Mouse (Mus musculus) right cerebral cortex, postnatal 4 days (tissue): ENCODE data around the gene Atf6.

ENCODE experiments used
- DNase-seq: peaks from one replicate; pipeline ENCODE4 v3.0.0-alpha.2; 2022

Atf6 gene

DNA sequence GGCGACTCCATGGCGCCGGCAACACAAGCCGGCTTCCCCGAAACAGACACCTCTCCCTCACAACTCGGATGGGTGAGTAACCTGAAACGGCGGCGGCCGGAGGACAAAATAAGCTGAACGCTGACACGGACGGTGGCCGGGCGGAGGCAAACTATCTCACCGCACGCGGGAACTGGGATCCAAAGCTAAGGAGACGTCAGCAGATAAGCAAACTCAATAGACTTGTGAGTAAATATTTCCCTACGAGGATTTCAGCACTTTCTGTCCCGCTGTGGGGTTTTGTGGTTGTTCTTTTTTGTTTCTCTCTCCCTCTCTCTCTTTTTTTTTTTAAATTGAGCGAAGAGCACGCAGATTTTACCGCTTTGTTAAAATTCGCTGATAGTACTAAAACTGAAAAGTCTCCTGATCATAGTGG lies at the start of gene Atf6:
Gene Atf6 (minus strand): TSS at position 81 of the 415 bp plus-strand sequence.
- peak; percentile 92 for DNase-seq

DNA sequence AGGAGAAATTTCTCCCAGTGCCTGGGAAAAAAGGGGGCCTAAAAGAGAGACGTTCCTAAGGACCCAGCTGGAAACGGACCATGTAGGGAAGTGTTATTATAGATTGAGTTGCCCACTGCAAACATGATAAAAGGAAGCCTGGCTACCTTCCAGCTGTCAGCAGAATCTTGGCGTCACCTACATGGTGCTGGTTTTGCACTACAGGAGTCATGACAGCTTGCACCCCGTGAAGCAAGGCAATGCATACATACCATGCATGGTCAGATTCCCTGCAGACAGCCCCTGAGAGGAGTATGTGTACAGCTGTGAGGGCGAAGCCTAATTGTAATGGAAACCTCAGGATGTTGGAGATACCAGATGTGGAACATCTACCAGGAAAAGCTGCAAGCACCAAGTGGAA lies 48.1 kb upstream of the Atf6 start:
- DNase-seq = no peak

DNA sequence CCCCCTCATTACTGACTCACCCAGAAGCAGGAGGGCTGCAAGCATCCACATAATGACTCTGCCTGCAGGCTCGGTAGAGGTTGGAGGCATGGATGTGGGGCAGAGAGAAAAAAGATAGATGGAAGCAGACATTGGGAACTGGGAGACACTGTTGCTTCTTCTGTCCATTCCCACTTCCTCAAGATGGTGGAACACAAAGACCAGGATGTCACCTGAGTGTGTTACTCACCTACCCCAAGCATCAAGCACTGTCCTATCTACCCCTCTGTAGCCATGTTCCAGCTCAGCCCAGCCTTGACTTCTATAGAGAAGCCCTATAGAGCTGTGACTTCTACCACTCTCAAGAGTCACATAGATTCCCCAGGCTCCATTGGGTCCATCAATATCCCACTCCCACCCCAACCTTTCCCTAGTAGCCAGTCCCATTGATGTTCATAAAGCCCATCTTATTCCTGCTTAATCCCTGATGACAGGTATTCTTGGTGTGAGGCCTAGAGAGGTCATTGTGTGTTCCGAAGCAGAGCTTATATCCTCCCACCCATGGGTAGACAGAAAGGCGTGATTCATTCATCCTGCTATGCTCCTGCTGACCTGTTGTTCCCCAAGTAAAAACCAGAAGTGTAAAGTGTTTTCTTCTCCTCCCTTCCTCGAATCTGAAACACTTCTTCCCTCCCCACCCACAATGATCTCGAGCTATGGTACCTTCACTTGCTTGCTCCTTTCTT lies 45.5 kb upstream of the Atf6 start, which contains the start of gene Fcrlb:
Gene Fcrlb (minus strand): TSS at position 51 of the 725 bp plus-strand sequence.
- DNase-seq = no peak

DNA sequence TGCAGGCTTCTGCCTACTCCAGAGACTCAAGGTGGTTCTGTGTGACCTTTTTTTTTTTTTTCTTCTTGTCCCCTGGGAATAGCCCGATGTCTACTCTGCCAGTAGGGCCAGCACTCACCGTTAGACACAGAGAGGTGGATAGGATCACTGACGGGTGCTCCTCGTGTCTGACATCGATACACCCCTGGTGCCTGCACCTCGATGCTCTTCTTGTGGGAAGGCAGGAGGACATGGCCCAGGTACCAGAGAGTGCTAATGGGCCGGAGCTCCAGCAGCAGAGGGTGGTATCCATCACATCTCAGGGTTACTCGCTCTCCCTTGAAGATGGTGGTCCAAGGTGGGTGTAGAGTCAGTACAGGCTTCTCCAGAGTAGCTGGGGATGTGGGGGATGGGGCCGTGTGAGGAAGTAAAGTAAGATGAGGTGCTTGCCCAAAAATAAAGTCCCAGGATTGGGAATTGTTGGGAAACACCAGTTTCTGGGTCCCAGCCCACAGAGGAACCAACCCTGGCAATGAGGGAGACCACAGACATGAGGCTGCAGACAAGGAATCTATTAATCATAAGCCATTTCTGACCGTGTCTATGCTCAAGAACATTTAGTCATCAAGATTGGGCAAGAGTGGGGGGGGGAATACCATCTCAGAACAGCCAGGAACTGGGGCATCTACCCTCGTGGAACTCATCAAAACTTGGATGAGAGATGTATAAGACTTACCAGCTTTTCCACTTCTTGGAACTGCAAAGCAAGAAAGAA lies 44.5 kb upstream of the Atf6 start:
- DNase-seq = no peak

DNA sequence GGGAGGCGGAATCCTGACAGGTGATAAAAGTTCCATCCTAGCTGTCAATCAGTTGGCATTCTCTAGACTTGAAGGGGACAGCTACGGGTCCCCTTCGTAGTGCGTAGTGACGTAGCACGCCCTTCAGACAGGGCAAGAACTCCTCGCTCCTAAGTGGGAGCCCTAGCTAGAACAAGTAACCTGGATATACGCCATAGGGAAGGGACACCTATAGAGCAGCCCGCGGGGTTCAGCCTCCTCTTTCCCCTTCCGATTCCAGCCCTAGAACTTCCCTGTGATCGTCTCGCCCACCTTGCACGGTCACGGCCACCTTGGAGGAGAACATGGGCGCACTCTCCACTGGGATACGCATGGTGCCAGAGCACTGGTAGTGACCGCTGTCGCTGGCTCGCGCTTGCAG lies 40.8 kb upstream of the Atf6 start:
- DNase-seq = peak; percentile 7

DNA sequence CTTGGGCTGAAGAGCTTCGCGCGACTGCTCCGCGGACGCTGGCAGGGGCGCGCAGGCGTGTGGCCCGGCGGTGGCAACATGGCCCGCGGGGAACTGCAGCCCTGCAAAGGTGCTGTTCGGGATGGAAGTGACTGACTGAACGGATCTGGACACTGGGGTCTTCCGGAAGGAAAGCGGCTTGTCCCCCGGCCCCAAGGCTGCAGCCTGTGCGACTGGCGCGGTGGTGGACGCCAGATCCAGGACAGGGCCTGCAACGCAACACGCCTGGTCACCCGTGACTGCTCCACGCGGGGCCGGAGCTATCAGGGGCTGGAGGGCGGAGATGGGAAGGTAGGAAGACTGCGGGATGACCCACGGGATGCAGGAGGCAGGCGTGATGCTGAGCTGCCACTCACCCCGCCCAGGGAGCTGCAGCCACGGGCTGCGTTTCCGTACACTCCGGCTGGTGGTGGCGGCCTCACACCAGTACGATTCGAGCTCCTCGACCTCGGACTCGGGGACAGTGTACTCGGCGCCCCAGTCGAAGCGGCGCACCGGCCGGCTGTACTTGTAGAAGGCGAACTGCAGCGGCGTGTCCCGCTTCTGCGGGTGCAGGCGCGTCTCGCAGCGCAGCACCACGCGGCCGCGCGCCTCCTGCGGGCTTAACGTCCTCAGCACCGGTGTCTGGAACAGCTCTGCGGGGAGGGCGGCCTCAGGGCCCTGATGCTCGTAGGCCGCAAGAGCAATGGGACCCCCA lies 40.1 kb upstream of the Atf6 start:
- peak; percentile 44 for DNase-seq

DNA sequence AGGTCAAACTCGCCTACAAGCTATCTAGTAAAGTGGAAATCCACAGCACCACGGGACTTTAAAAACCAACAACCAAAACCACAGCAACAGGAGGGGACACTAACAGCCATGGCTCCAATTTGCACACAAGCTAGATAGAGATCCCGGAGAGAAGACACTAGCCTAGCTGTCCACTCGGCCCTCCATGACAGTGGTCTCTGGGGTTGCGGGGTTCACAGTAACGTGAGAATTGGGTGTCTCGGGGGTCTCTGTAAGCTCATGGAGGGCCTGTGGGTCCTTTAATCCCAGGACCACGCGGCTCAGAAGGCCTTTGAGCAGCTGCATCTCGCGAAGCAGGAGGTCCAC lies 39.5 kb upstream of the Atf6 start:
- no peak for DNase-seq

DNA sequence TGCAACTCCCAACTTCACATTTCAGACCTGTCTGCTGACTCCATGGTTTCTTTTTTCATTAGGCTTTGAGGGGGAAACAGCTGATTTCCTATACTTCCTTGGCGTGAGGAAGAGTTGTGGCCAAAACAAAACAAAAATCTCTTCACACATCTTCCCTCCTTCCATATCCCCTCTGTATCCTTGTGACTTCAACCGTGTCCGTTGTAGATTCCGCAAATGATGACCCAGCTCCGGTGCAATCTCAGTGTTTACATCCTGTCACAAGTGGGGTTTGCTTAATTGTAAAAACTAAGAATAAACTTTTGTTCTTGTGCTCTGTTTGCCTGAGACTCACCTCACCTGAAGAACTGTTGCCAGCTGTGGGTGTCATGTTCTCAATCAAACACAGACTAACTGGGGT lies 35.9 kb upstream of the Atf6 start:
- no peak for DNase-seq

DNA sequence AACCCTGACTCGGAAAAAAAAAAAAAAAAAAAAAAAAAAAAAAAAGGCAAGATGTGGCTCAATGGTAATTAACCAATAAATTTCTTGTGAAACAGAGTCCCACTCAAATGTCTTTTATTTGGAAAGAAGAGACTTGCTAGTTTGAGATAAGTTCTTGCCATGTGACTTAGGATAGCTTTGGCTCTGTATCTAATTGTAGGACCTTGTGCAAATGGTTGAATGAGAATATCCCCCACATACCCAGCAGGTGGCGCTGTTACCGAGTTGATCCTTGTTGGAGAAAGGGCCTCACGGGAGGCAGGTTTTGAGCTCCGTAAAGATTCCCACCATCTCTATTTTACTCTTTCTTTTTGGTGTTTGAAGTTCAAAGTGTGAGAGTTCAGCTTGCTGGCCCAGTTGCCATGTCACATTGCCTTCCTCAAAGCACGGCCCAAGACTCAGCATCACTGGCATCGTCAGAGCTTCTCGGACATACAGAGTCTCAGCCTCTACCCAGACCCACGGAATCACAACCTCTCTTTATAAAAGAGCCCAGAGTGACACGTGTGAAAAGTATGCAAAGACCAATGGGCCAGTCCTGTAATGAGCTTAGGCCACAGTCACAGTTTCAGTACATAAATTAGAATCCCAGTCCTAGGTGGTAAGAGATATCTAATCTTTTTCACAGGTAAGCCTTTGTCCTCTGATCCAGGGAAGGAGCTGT lies 34.1 kb upstream of the Atf6 start:
- peak; percentile 93 for DNase-seq

DNA sequence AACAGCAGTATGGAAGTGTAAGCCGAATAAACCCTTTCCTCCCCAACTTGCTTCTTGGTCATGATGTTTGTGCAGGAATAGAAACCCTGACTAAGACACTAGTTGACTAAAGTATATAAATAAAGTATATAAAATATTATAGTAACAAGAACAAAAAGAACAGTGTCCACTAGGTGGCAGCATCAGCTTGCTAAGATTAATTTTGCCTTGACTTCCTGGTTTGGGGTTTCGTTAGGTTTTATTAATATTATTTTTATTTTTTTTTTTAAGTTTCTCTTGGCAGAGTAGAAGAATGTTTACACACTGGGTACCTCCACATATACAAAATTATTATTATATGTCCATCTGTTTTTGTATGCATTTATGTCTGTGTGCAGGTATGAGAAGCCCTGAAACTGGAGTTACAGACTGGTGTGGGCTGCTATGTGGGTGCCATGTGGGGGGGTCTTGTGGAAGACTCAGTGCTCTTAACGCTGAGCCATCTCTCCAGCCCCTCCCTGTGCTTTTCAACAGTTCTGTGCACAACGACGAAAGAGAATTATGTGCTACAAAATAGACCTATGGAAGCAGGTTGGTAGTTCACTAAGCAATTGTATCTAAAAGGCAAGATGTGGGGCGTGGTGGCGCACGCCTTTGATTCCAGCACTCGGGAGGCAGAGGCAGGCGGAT lies 33.4 kb upstream of the Atf6 start:
- DNase-seq = peak; percentile 61

DNA sequence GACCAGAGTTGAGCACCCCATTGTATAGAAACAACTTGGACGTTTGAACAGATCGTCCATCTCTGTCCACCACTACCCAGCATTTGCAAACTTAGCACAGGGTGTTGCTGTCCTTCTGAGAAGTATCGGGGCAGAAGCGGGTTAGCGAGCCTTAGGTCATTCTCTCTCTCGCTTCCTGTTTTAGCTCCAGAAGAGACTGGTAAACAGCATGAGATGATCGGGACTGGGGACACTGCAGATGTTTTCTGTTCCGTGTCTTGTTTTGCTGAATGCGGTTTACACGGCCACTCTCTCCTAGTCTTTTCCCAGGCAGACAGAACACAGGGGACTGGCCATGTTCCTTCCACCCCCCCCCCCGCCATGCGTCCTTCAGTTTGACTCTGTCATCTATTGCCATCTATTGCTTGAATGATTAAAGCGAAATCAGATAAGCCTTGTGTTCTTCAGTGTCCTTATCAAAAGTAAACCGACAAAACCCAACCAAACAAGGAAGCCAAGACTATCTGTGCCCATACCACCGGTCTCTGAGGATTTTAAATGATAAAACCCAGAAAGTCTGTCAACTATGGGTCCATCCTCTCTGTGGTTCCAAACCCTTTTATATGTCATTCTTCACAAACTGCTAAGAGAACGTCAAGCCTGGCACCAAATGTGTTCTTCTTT lies 31.0 kb upstream of the Atf6 start:
- no peak for DNase-seq

DNA sequence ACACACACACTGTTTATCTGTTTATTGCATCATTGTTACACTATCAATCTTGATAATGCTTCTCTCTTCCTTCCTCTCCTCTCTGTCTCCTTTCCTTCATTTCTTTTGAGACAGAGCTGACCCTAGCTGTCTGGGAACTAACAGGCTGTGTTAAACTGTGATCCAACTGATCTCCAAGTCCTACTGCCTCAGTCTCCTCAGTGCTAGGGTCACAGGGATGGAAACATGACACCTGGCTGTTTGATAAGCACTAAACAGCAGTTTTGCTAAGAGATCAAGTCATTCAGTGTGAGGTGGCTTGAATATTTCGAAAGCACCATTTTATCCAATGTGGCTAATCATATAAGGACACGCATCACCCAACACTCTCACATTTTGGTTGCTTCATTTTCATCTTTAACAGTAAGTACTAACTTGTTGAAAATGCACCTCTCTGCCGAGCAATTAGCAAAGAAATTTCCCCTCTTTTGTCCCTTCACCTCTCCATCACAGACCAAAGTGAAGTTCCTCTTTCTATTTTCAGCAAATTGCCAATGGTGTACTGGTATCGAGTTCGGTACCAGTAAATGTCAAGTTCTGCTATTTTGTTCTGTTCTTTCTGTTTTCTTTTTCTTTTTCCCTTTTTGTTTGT lies 29.2 kb upstream of the Atf6 start:
- DNase-seq = no peak

DNA sequence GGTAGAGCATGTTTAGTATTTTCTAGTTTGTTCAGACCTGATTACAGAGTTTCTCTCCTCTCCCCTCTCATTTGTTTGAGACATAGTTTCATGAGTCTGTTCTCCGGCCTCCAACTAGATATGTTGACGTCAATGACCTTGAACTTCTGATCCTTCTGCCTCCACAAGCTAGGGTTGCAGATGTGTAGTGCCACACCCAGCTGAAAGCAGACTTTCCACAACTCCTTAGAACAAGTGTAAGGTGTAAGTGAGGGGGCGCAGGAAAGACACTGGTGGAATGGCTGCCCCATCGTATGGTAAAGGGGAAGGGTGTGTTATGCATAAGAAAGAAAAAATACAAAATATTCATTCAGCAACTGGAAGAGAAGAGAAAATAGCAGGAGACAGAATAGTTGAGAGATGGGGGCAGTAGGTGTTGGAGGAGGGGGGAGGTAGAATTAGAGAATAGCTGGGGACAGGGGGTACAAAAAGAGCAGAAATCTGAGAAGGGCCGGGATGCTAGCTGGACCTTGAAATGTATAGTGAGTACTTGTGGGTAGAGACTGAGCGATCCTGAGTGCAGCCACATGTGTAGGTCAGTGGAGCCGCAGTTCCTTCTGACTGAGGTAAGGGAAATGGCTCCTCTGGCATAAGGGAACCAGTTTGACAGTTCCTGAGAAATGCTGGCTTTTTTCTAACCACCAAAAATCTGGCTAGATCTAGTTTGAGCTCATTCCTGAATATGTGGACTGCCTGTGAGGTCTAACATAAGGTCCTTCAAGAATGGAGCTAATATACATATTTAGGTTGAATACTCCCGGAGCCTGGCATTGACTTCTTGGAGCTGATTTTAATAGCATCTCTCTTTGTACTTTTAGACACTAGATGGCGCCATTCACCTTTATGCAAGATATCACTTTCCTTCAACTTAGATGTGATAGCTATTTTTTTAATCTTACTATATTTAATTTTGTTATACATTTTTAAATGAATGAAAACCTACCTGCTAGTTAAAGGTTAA lies 27.3 kb upstream of the Atf6 start:
- DNase-seq = no peak

DNA sequence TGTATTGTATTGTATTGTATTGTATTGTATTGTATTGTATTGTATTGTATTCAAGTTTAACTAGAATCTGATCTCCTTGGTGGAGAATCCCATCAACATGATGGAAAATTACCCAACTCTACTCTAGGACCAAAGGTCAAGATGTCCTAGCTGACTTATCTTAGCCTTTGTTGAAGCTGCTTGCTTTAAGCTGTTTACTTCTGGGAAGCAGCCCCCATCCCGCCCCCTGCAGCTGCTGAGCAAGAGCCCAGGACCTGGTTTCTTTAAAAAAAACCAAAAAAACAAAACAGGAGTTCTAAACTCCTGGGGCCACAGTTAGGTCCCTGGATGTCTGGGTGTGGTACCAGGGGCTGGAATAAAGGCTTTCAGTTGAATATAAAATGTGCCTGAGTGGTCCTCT lies 24.7 kb upstream of the Atf6 start:
- no peak for DNase-seq

DNA sequence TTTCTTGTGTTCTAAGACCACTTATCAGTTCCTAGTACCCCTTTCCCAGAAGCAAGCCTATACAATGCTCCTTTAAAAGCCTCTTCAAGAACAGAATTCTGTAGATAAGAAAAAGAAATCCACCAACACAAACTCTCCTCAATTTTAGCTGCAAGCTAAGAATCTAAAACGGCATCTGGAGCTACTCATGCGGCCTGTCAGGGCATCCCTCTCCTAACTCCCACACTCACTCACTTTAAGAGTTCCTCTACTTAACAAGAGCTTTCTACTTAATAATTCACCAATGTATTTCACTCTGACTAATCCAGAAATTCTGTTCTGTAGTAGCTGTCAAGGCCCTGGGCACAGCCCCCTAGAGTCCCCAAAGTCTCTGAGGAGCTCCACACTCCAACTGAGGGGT lies 24.1 kb upstream of the Atf6 start:
- DNase-seq = no peak

DNA sequence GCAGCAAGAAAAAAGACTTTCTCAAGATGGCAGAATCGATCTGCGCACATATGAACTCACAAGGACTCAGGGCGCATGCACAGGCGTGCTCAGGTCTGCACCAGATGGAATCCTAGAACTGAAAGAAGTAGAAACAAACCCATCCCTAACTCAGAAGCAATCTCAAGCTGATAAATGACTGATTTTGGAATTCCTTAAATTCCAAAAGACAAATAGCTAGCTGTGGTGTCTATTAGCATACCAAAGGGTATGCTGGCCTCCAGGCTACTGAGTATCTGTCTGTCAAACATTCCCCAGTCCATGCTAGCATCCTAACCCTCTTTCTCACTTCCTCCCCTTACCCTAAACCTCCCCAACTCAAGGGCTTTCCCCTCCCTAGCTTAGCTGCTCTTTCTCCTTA lies 21.7 kb upstream of the Atf6 start:
- no peak for DNase-seq

DNA sequence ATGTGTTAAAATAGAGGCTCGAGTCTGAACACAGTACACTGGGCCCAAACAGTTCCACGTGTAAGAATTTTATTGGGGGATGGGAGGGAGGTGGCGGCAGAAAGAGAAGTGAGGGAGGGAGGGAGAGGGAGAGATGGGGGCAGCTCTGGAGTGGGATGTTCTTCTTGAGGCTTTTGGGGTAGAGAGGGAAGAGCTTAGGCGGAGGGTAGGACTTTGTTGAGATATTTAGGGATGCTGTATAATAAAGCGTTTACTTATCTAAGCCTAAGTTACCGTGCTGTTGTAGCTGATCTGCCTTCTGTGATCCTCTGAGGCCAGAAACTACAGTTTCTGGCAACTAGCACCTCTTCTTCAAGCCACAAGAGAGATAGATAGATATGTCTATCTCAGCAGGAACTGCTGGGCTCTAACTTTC lies 18.5 kb upstream of the Atf6 start:
- DNase-seq = no peak

DNA sequence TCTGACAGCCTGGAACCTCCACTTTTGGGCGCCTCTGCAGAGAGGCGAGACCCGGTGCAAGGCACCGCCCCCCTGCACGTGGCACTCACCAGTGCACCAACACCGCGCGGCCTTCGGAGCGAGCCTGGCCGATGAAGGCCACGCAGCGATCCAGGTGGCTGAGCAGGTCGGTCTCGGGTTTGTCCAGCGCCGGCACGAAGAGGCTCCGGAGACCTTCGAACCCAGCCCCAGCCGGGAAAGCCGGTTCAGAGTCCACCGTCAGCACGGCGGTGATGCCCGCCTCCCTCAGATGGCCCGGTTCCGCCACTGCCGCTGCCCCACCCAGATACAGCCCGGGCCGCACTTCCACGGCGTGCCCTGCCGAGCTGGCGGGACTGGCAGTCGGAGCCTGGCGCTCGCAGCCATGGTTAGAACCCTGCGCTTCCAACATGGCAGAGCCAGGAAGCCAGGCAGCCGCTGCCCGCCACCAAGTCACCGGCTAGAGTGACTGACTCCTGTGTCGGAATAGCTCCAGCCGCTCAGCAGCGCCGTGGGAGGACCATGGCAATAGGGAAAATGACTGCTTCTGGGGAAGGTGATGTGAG lies 17.5 kb upstream of the Atf6 start, which contains the start of the genes Gm26620 and Dusp12:
Gene Gm26620 (plus strand): TSS at position 88 of the 584 bp plus-strand sequence.
Gene Dusp12 (minus strand): TSS at position 563 of the 584 bp plus-strand sequence.
- peak; percentile 85 for DNase-seq

DNA sequence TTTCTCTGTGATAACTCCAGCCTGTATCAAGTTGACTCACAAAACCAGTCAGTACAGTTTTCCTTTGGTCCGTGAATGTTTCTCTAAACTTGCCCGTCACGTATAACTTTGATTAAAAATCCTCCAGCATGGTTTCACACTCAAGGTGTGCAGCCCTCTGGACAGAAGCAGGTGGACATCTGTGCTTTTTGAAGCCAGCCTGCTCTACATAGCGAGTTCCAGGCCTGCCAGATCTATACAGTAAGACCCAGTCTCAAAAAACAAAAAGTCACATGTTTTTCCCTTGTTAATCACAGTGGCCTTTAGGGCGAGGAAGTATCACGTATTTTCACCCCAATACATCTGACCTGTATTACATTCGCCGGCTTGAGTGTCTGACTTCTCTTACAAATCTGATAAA lies 16.8 kb upstream of the Atf6 start:
- no peak for DNase-seq
